Mouse (Mus musculus) testis, adult 2 months (tissue): ENCODE results near the gene Olfr1459. TPM values are rescaled to one million over a fixed set of nuclear protein-coding genes. Genes with fewer than 3 reads are reported as not detected.

Experiments used
- H3K27ac ChIP-seq: fragments of 200-500 bp; 2 replicates; pipeline ENCODE4 v1.5.1; 2012; ENCODE audit warnings: low read depth, low read length; ENCODE audit not compliant: control insufficient read depth, insufficient read depth
- H3K27me3 ChIP-seq: fragments of 200-500 bp; 2 replicates; pipeline ENCODE4 v1.6.1; 2012; ENCODE audit warnings: mild to moderate bottlenecking, low read length, moderate library complexity; ENCODE audit not compliant: control insufficient read depth, insufficient read depth
- H3K36me3 ChIP-seq: fragments of 200-500 bp; 2 replicates; pipeline ENCODE4 v1.6.1; 2012; ENCODE audit warnings: mild to moderate bottlenecking, low read length; ENCODE audit not compliant: control insufficient read depth, insufficient read depth
- H3K4me1 ChIP-seq: fragments of 200-500 bp; 2 replicates; pipeline ENCODE4 v1.6.1; 2012; ENCODE audit warnings: low read length; ENCODE audit not compliant: control insufficient read depth, insufficient read depth
- H3K4me3 ChIP-seq: fragments of 200-500 bp; 2 replicates; pipeline ENCODE4 v1.5.1; 2012; ENCODE audit warnings: low read depth, mild to moderate bottlenecking, low read length, moderate library complexity, mixed read lengths; ENCODE audit not compliant: control insufficient read depth
- CTCF ChIP-seq: fragments of 200-500 bp; IDR thresholded peaks from 2 replicates; pipeline ENCODE4 v1.5.1; 2012; ENCODE audit warnings: low read depth, mild to moderate bottlenecking, inconsistent platforms, low read length, moderate library complexity; ENCODE audit not compliant: control insufficient read depth, insufficient read depth, insufficient replicate concordance
- POLR2A ChIP-seq: fragments of 200-500 bp; IDR thresholded peaks from 2 replicates; pipeline ENCODE4 v1.6.1; 2012; ENCODE audit warnings: low read depth, mild to moderate bottlenecking, inconsistent platforms, low read length, moderate library complexity; ENCODE audit not compliant: control insufficient read depth
- polyA plus RNA-seq: library from polyadenylated mRNA; depleted of rRNA; stranded (reverse); fragments of >200 nt; gene quantifications from 2 replicates; pipeline ENCODE4 v1.2.3, GENCODE M21; 2012; rRNA removed

The Olfr1459 gene
- polyA plus RNA-seq, result 0.01 and 0.02 TPM in 2 replicates

DNA sequence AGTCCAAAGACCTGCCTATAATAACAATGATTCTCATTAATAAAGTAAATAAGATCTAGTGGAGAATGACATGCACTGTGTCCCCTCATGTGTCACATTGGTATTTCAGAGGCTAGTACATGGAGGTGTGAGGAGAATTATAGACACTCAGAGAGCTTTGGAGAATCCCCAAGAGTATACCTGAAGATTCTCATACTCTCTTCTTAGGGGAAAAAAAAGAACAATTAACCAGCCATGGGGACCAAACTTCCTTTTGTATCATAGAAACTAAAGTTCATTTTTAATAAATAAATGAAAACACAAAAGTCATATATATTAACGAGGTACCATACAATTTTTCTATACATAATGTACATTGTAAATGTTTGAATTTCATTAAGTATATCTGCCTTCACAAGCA, at the start of gene Olfr1459:
Gene Olfr1459 (minus strand): TSS at position 101 of the 400 bp plus-strand sequence.
- Histone ChIP-seq H3K27ac (no peak within 1 kb of the TSS), H3K27me3 (no peaks in the 10 kb centered on the region), H3K4me3 (no peak within 1 kb of the TSS), H3K36me3 (no peaks in the 10 kb centered on the region), H3K4me1 (no peaks in the 10 kb centered on the region)
- TF ChIP-seq POLR2A (no peak), CTCF (no peak)

DNA sequence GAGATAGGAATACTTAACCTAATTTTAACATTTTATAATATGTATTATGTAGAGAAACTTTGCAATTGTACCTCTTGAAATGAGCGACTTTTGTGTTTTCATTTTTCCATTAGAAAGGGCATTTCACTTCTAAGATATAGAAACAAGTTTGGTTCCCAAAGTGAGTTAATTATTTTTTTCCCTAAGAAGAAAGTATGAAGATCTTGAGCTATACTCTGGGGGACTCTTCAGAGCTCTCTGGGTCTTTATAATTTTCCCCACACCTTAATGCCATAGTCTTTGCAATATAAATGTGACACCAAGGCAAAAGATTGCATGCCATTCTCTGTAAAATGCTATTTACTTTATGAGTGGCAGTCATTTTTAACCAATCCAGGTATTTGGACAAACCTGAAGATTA, 36.1 kb upstream of the Olfr1459 start, which contains the start of gene Olfr1462:
Gene Olfr1462 (plus strand): TSS at position 301 of the 400 bp plus-strand sequence.
- Histone ChIP-seq H3K36me3 (no peaks in the 10 kb centered on the region), H3K4me1 (no peaks in the 10 kb centered on the region), H3K4me3 (no peak within 1 kb of the TSS), H3K27ac (no peak within 1 kb of the TSS), H3K27me3 (no peaks in the 10 kb centered on the region)
- TF ChIP-seq CTCF, result no peak
- TF ChIP-seq POLR2A, result no peak

DNA sequence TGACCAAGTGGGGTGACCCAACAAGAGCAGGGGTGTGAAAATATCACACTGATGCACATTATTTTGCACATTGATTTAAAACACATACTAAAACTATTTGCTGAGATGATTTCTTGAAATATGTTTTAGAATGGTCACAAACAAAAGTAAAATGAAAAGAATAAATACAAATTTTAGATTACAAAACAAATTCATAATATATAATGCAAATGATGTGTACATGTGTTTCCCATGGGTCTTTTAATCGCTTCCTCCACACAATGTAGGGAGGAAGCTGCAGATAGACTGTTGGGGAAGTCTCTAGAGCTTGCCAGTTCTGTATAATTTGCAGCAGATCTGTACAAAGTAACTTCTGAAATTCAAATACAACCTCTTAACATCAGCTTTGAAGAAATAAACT, 13.4 kb upstream of the Olfr1459 start, which contains the start of gene Olfr1461:
Gene Olfr1461 (plus strand): TSS at position 301 of the 400 bp plus-strand sequence.
- no peaks in the 10 kb centered on the region for H3K36me3 ChIP-seq
- H3K27ac ChIP-seq, result no peak within 1 kb of the TSS
- no peak for TF ChIP-seq POLR2A
- no peaks in the 10 kb centered on the region for H3K27me3 ChIP-seq
- H3K4me3 ChIP-seq, result no peak within 1 kb of the TSS
- H3K4me1 ChIP-seq, result no peaks in the 10 kb centered on the region

DNA sequence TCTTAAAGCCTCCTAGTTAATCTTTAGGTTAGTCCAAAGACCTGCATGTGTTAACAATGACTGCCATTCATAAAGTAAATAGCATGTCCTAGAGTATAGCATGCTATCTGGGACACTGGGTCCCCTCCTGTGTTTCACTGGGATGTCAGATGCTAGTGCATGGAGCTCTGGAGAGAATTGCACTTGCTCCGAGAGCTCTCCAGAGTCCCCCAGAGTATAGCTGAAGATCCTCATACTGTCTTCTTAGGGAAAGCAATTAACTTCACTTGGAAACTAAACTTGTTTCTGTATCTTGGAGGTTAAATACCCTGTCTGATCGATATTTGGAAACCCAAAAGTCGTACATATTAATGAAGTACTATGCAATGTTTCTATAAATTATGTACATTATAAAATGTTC, 42.7 kb downstream of the Olfr1459 start, which contains the start of gene Olfr1458:
Gene Olfr1458 (minus strand): TSS at position 101 of the 400 bp plus-strand sequence.
- TF ChIP-seq POLR2A, result no peak
- no peak for TF ChIP-seq CTCF
- Histone ChIP-seq H3K4me1 (no peaks in the 10 kb centered on the region), H3K27ac (no peak within 1 kb of the TSS), H3K4me3 (no peak within 1 kb of the TSS), H3K27me3 (no peaks in the 10 kb centered on the region), H3K36me3 (no peaks in the 10 kb centered on the region)

DNA sequence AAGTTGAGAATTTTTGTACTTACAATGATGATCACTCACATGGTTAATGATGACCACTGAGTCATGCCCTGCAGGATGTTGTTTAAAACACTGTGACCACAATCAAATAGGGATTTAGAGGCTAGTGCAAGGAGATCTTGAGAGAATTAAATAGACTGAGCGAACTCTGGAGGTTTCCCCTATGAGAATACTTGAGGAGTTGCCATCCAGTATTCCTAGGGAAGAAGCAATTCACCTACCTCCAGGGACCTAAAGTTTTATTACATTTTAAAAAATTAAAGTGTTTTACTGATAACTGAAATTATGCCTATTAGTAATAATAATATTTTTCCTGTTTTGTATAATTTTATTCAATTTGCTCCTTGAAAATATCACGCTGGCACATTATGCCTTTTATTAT, 51.6 kb downstream of the Olfr1459 start, which contains the start of gene Olfr1457:
Gene Olfr1457 (minus strand): TSS at position 101 of the 400 bp plus-strand sequence.
- no peak within 1 kb of the TSS for H3K4me3 ChIP-seq
- TF ChIP-seq POLR2A (no peak), CTCF (no peak)

DNA sequence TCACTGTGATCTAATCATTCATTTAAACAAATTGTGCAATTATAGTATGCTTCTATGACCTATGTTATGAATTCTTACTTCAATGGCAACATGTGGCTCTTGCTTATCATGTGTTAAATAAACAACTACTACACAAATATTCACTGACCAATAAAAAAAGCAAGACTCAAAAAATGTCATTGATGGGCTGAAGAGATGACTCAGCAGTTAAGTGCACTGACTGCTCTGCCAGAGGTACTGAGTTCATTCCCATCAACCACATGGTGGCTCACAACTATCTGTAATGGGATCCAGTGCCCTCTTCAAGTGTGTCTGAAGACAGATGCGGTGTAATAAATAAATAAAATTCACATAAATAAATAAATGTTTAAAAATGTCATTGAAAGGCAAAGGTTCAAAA, 55.4 kb downstream of the Olfr1459 start:
- no peak overlapping the region for H3K27ac ChIP-seq
- H3K4me1 ChIP-seq, result no peaks in the 10 kb centered on the region
- H3K36me3 ChIP-seq, result no peaks in the 10 kb centered on the region
- H3K27me3 ChIP-seq, result no peaks in the 10 kb centered on the region
- TF ChIP-seq CTCF, result no peak
- no peak for TF ChIP-seq POLR2A
- no peak overlapping the region for H3K4me3 ChIP-seq

More for the DNA sequence above, 51.6 kb downstream of the Olfr1459 start, which contains the start of gene Olfr1457:
- Histone ChIP-seq H3K36me3 (no peaks in the 10 kb centered on the region), H3K27me3 (no peaks in the 10 kb centered on the region), H3K27ac (no peak within 1 kb of the TSS), H3K4me1 (no peaks in the 10 kb centered on the region)

Other genes with a start within 250 kb of the Olfr1459 start
- not detected in 2 replicates for gene Olfr1447, start 245.8 kb downstream of the Olfr1459 start, polyA plus RNA-seq
- gene Olfr1448, start 225.1 kb downstream of the Olfr1459 start, polyA plus RNA-seq, result not detected in 2 replicates
- not detected in 2 replicates for gene Olfr1449, start 218.7 kb downstream of the Olfr1459 start, polyA plus RNA-seq
- not detected in 2 replicates for gene Olfr1450, start 199.3 kb downstream of the Olfr1459 start, polyA plus RNA-seq
- not detected in 2 replicates for gene Olfr1451, start 154.5 kb downstream of the Olfr1459 start, polyA plus RNA-seq
- gene Olfr1453, start 121.2 kb downstream of the Olfr1459 start, polyA plus RNA-seq, result not detected in 2 replicates
- not detected in 2 replicates for gene Olfr1454, start 88.9 kb downstream of the Olfr1459 start, polyA plus RNA-seq
- gene Olfr1457, start 51.7 kb downstream of the Olfr1459 start, polyA plus RNA-seq, result not detected in 2 replicates
- gene Olfr1458, start 42.8 kb downstream of the Olfr1459 start, polyA plus RNA-seq, result not detected in 2 replicates
- gene Olfr1461, start 13.5 kb upstream of the Olfr1459 start, polyA plus RNA-seq, result not detected in 2 replicates
- not detected in 2 replicates for gene Olfr1462, start 36.2 kb upstream of the Olfr1459 start, polyA plus RNA-seq
- not detected in 2 replicates for gene Olfr1463, start 81.8 kb upstream of the Olfr1459 start, polyA plus RNA-seq
- gene Olfr1465, start 166.0 kb upstream of the Olfr1459 start, polyA plus RNA-seq, result not detected in 2 replicates
- gene Olfr1466, start 189.3 kb upstream of the Olfr1459 start, polyA plus RNA-seq, result not detected in 2 replicates
- gene Olfr1467, start 212.7 kb upstream of the Olfr1459 start, polyA plus RNA-seq, result not detected in 2 replicates